24 mouse cellular contexts compared by ENCODE assay signal in the genomic region with DNA sequence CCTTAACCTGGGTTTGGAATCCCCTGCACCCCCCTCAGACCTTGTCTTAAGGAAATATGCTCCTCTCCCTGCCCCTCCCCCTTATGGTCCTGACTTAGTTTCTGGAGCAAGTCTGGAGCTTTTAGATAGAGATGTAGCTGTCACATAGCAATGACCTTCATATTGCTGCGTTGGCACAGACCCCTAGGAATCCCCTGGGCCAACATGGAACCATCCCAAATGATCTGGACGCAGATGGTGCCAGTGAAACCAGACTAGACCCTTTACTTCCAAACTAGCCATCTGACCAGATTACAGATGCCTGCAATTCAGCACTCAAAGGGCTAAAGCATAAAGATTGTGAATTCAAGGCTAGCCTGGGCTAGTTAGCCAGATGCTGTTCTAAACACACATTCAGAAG. TPM values are rescaled to one million over a fixed set of nuclear protein-coding genes. Genes with fewer than 3 reads are reported as not detected.
DNase-seq lines count a peak whose midpoint lies in the region; ATAC-seq and TF ChIP-seq lines count a peak whose summit lies in the region.
"Had no signal": no experiment of that assay in that cellular context is flagged by ENCODE, and none has a peak within 500 bp of the region (broad histone marks: within the 10 kb centered on the region; RNA-seq: fewer than 3 reads in every experiment).

No protein-coding gene starts in this region.

- H3K27ac ChIP-seq in lung, embryonic 16.5 days (ENCODE audit: low read length) = no peak overlapping the region
- peak overlapping the region; percentile 34; the same call in 1 of the 2 replicates for H3K27ac ChIP-seq in CH12.LX (ENCODE audit: insufficient read depth, low read depth)
- H3K27ac ChIP-seq: embryonic facial prominence, embryonic 12.5 days; embryonic facial prominence, embryonic 15.5 days; gastrocnemius, adult 2 months; hindbrain, embryonic 12.5 days; hindbrain, embryonic 15.5 days had no signal

- no peak for ATAC-seq in cerebellum, adult (ENCODE audit: insufficient number of reproducible peaks, low FRiP score, low TSS enrichment)
- no peak for ATAC-seq in lung, embryonic 16.5 days (ENCODE audit: low read depth)
- ATAC-seq: forebrain, embryonic 14.5 days; forebrain, postnatal 0 days; Patski had no signal

- H3K4me1 ChIP-seq in lung, embryonic 16.5 days (replicated peaks; ENCODE audit: control insufficient read depth, insufficient read depth, low read length) = 0 out of 2 replicates have a peak, but pooled peaks cover 3% of the 10 kb centered on the region
- peaks cover 15 to 43% of the 10 kb centered on the region in 2 experiments for H3K4me1 ChIP-seq in CH12.LX (ENCODE audit: control insufficient read depth in 1 of 2, insufficient read depth in 2 of 2)
- H3K4me1 ChIP-seq: embryonic facial prominence, embryonic 12.5 days had no signal

- H3K9ac ChIP-seq in lung, embryonic 16.5 days (ENCODE audit: low read length) = no peak overlapping the region
- H3K9ac ChIP-seq in CH12.LX (ENCODE audit: insufficient read depth, low read depth) = no peak overlapping the region
- H3K9ac ChIP-seq: embryonic facial prominence, embryonic 12.5 days; embryonic facial prominence, embryonic 15.5 days; forebrain, postnatal 0 days; hindbrain, embryonic 12.5 days; hindbrain, embryonic 15.5 days had no signal

- peaks cover 29% of the 10 kb centered on the region for H3K79me2 ChIP-seq in CH12.LX (replicated peaks; ENCODE audit: control insufficient read depth, extremely low read depth, insufficient read depth, poor library complexity, severe bottlenecking)

- TF ChIP-seq POLR2A in CH12.LX (IDR thresholded peaks at IDR 0.05; ENCODE audit: low read depth, low read length) = no peak

- DNase-seq in cerebellum, postnatal 10 days = peak; percentile 78 to 80
- DNase-seq in left cerebral cortex, postnatal 4 days = peak; percentile 50
- DNase-seq in left cerebral cortex, postnatal 14 days (ENCODE audit: low spot score in 2 of 2) = no peak
- DNase-seq in lung, postnatal 4 days = no peak
- DNase-seq in CH12.LX (ENCODE audit: extremely low read depth) = no peak
- DNase-seq: adrenal gland, postnatal 10 days; adrenal gland, postnatal 36 days; cerebellum, adult 11 months; cerebellum, adult 2 months; cerebellum, postnatal 25 days; forebrain, postnatal 0 days; gastrocnemius, adult 2 months; gastrocnemius, postnatal 14 days; heart, adult 11 months had no signal

- peak overlapping the region; percentile 71 for H3K4me2 ChIP-seq in lung, embryonic 16.5 days (ENCODE audit: low read depth, low read length)
- H3K4me2 ChIP-seq in CH12.LX (ENCODE audit: insufficient read depth, low read depth, poor library complexity, severe bottlenecking) = peak overlapping the region; percentile 94
- H3K4me2 ChIP-seq: embryonic facial prominence, embryonic 12.5 days; embryonic facial prominence, embryonic 15.5 days; heart, embryonic 11.5 days; hindbrain, embryonic 12.5 days; hindbrain, embryonic 15.5 days had no signal

- no peaks in the 10 kb centered on the region for H3K27me3 ChIP-seq in lung, embryonic 16.5 days (ENCODE audit: control insufficient read depth, insufficient read depth, low read depth, low read length)
- H3K27me3 ChIP-seq in CH12.LX (replicated peaks) = no peaks in the 10 kb centered on the region
- H3K27me3 ChIP-seq: embryonic facial prominence, embryonic 15.5 days; hindbrain, embryonic 15.5 days; Patski had no signal

- dilution Hi-C loops in CH12.LX (cut with MboI; ENCODE audit: extremely low pct_ligation_motif_present, extremely low pct_unique_long_range_greater_than_20kb, low sequenced_read_pairs) = no loop called here

- H3K4me3 ChIP-seq in lung, embryonic 16.5 days (ENCODE audit: low read length) = peak overlapping the region; percentile 65
- peak overlapping the region in 2 of 3 experiments; percentile 72 to 97 for H3K4me3 ChIP-seq in CH12.LX (replicated peaks in 1 of 3; ENCODE audit: low read depth in 2 of 3, low read length in 2 of 3, poor library complexity in 1 of 3)
- H3K4me3 ChIP-seq: embryonic facial prominence, embryonic 12.5 days; embryonic facial prominence, embryonic 15.5 days; gastrocnemius, adult 2 months; hindbrain, embryonic 12.5 days; hindbrain, embryonic 15.5 days had no signal

- no peak for TF ChIP-seq EP300 in CH12.LX (IDR thresholded peaks at IDR 0.05; ENCODE audit: low read length)

- no peaks in the 10 kb centered on the region for H3K9me3 ChIP-seq in lung, embryonic 16.5 days (ENCODE audit: control insufficient read depth, low read length)
- no peaks in the 10 kb centered on the region for H3K9me3 ChIP-seq in CH12.LX (replicated peaks; ENCODE audit: low read length)
- H3K9me3 ChIP-seq: embryonic facial prominence, embryonic 12.5 days; embryonic facial prominence, embryonic 15.5 days; hindbrain, embryonic 12.5 days; hindbrain, embryonic 15.5 days had no signal

- H3K36me3 ChIP-seq in lung, embryonic 16.5 days (ENCODE audit: control insufficient read depth, insufficient read depth, low read length) = no peaks in the 10 kb centered on the region
- H3K36me3 ChIP-seq in CH12.LX (replicated peaks in 1 of 2; ENCODE audit: control insufficient read depth in 1 of 2, insufficient read depth in 1 of 2, low read length in 1 of 2) = peaks cover under 1 to 14% of the 10 kb centered on the region in 2 experiments
- H3K36me3 ChIP-seq: embryonic facial prominence, embryonic 12.5 days; embryonic facial prominence, embryonic 15.5 days; G1E; hindbrain, embryonic 12.5 days; hindbrain, embryonic 15.5 days had no signal

- intact Hi-C loops in left cerebral cortex, postnatal 4 days (cut with DNase I) = no loop called here
- intact Hi-C loops in left cerebral cortex, postnatal 14 days (cut with DNase I) = no loop called here

- in situ Hi-C loops in CH12.LX (cut with MboI; ENCODE audit: low pct_ligation_motif_present, low pct_unique_long_range_greater_than_20kb, low sequenced_read_pairs) = no loop called here

- no peak for TF ChIP-seq CTCF in CH12.LX (conservative IDR thresholded peaks at IDR 0.05 in 1 of 2, IDR thresholded peaks at IDR 0.05 in 1 of 2; ENCODE audit: low read depth in 2 of 2, low read length in 2 of 2)

- TF ChIP-seq RAD21 in CH12.LX (IDR thresholded peaks at IDR 0.05; ENCODE audit: low read depth, low read length) = no peak

- WGBS in lung, embryonic 16.5 days = 84% methylated on average over 2 of the region's 2 CpGs

TF ChIP-seq in CH12.LX, 34 proteins besides CTCF, POLR2A, EP300 and RAD21:
- TF ChIP-seq TCF12 (IDR thresholded peaks at IDR 0.05; ENCODE audit: low read depth, low read length) = no peak
- TF ChIP-seq ZKSCAN1 (IDR thresholded peaks at IDR 0.05; ENCODE audit: borderline replicate concordance, low read depth, low read length) = no peak
- no peak for TF ChIP-seq ELF1 (IDR thresholded peaks at IDR 0.05; ENCODE audit: low read depth, low read length)
- no peak for TF ChIP-seq NRF1 (IDR thresholded peaks at IDR 0.05; ENCODE audit: low read depth, low read length)
- no peak for TF ChIP-seq TBP (conservative IDR thresholded peaks at IDR 0.05; ENCODE audit: low read depth, low read length)
- no peak for TF ChIP-seq HCFC1 (IDR thresholded peaks at IDR 0.05; ENCODE audit: low read depth, low read length)
- no peak for TF ChIP-seq NELFE (IDR thresholded peaks at IDR 0.05; ENCODE audit: low read depth, low read length)
- no peak for TF ChIP-seq USF2 (conservative IDR thresholded peaks at IDR 0.05; ENCODE audit: low read depth, low read length)
- no peak for TF ChIP-seq KAT2A (IDR thresholded peaks at IDR 0.05; ENCODE audit: insufficient replicate concordance, low read length)
- no peak for TF ChIP-seq POLR2AphosphoS2 (IDR thresholded peaks at IDR 0.05; ENCODE audit: low read depth, low read length)
- TF ChIP-seq MYC (IDR thresholded peaks at IDR 0.05; ENCODE audit: low read depth, low read length) = no peak
- TF ChIP-seq UBTF (IDR thresholded peaks at IDR 0.05; ENCODE audit: low read depth, low read length) = no peak
- no peak for TF ChIP-seq PAX5 (IDR thresholded peaks at IDR 0.05; ENCODE audit: low read length)
- TF ChIP-seq SIN3A (IDR thresholded peaks at IDR 0.05; ENCODE audit: low read length) = no peak

RNA-seq across cellular contexts. Expression of gene Ctsh, which starts 2.8 kb away (rescaled TPM):
- total RNA-seq in left cerebral cortex, postnatal 4 days (2021) = 10 to 100 TPM; 18.4 to 32.1 TPM
- 10 to 100 TPM; 22.4 to 27.7 TPM for total RNA-seq in left cerebral cortex, postnatal 14 days (2021)
- 831 and 1,077 TPM in 2 replicates for polyA plus RNA-seq in lung, embryonic 16.5 days (2015; fragmentation: Nextera tagmentation; extraction: Ambion mirVana)
- total RNA-seq in CH12.LX (2012; rRNA removed) (133 and 168 TPM in 2 replicates), CH12.LX (2014; rRNA removed) (244 and 256 TPM in 2 replicates)
- 267 and 316 TPM in 2 replicates for polyA plus RNA-seq in CH12.LX (2012; ENCODE audit: insufficient read length, low read depth)
- polyA plus RNA-seq: G1E had no signal

RNA-seq across cellular contexts. Expression of gene Morf4l1, which starts 57.9 kb away (rescaled TPM):
- total RNA-seq in left cerebral cortex, postnatal 4 days (2021) = 100 to 1,000 TPM; 436 to 445 TPM
- 100 to 1,000 TPM; 376 to 382 TPM for total RNA-seq in left cerebral cortex, postnatal 14 days (2021)
- polyA plus RNA-seq in lung, embryonic 16.5 days (2015; fragmentation: Nextera tagmentation; extraction: Ambion mirVana) = 400 and 424 TPM in 2 replicates
- 127 and 139 TPM in 2 replicates for total RNA-seq in CH12.LX (2012; rRNA removed)
- 219 and 225 TPM in 2 replicates for total RNA-seq in CH12.LX (2014; rRNA removed)
- 233 and 294 TPM in 2 replicates for polyA plus RNA-seq in CH12.LX (2012; ENCODE audit: insufficient read length, low read depth)

Comparison
In these comparisons a context has a peak if more than half of its experiments do, and no peak if none do; other contexts are left out.
1. DNase-seq: peak in cerebellum, postnatal 10 days (2 of 2) and left cerebral cortex, postnatal 4 days (single experiment); none in left cerebral cortex, postnatal 14 days (0 of 2), lung, postnatal 4 days (0 of 2) and CH12.LX (single experiment).
2. RNA of gene Ctsh, which starts 2.8 kb away (total RNA-seq): 133 to 256 TPM in CH12.LX; 18.4 to 32.1 TPM in left cerebral cortex, postnatal 4 days and 22.4 to 27.7 TPM in left cerebral cortex, postnatal 14 days; every median in the first group is over 4 times any median in the second.